Mouse (Mus musculus): ENCODE results near the gene Gpr182. TPM values are rescaled to one million over a fixed set of nuclear protein-coding genes. Genes with fewer than 3 reads are reported as not detected.
"Not testable (repeated sequence)": the region's sequence is repeated elsewhere in the genome, so short reads cannot be mapped to it uniquely, and the experiment has no call there.

Gene Gpr182
- 0.81 and 1.2 TPM in 2 replicates for polyA plus RNA-seq (2015; fragmentation: Nextera tagmentation; extraction: Ambion mirVana)

- no peak within 1 kb of the TSS for H3K4me3 ChIP-seq (ENCODE audit: low read depth, low read length)
- 0 out of 2 replicates have a peak within 1 kb of the TSS, but pooled peaks have one; percentile 32 for H3K4me2 ChIP-seq (replicated peaks; ENCODE audit: low read depth)
- no peaks in the 10 kb centered on the region for H3K9me3 ChIP-seq (ENCODE audit: control insufficient read depth)
- H3K9ac ChIP-seq (ENCODE audit: low read depth, low read length): no peak within 1 kb of the TSS
- WGBS: 57% methylated on average over 8 of the region's 8 CpGs
- peaks cover 14% of the 10 kb centered on the region for H3K36me3 ChIP-seq (ENCODE audit: control insufficient read depth, insufficient read depth)
- TF ChIP-seq CTCF (IDR thresholded peaks at IDR 0.05; ENCODE audit: low read depth): no peak
- H3K27me3 ChIP-seq (replicated peaks; ENCODE audit: control insufficient read depth, insufficient read depth, low read length): no peaks in the 10 kb centered on the region
- peaks cover 8% of the 10 kb centered on the region; the same call in 1 of the 2 replicates for H3K4me1 ChIP-seq (replicated peaks; ENCODE audit: control insufficient read depth, insufficient read depth, low read length)
- H3K27ac ChIP-seq (ENCODE audit: low read depth, low read length): no peak within 1 kb of the TSS
- ATAC-seq: no peak
Measured at GRCm38 (mm10) chr10:127751548-127751947, at the start of gene Gpr182. Gpr182 (minus strand) TSS chr10:127751732.

DNA sequence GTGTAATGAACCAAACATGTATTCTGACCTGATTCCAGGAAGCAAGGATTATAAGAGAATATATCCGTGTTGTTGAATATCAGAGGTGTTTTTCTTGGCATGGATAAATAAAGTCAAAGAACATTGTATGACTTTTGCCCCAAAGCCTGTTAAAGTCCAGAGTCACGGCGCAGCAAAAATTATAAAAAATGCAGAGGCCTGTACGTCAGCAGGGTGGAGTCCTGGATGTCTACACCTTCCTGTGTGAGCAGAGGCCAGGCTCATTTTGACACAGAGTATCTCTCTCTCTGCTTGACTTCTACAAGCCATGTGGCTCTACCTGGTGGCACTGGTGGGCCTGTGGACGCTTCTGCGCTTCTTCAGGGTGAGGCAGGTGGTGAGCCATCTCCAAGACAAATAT, 49.4 kb upstream of the Gpr182 start, which contains the start of gene Rdh16:
TSS of gene Rdh16 (plus strand) at position 262 of the 400 bp plus-strand sequence.
- WGBS: 81% methylated on average over 6 of the region's 6 CpGs
- H3K27me3 ChIP-seq (replicated peaks; ENCODE audit: control insufficient read depth, insufficient read depth, low read length): no peaks in the 10 kb centered on the region
- H3K9ac ChIP-seq (ENCODE audit: low read depth, low read length): no peak within 1 kb of the TSS
- H3K27ac ChIP-seq (ENCODE audit: low read depth, low read length): no peak within 1 kb of the TSS
- no peak within 1 kb of the TSS for H3K4me2 ChIP-seq (replicated peaks; ENCODE audit: low read depth)
- H3K36me3 ChIP-seq (ENCODE audit: control insufficient read depth, insufficient read depth): no peaks in the 10 kb centered on the region
- no peak within 1 kb of the TSS for H3K4me3 ChIP-seq (ENCODE audit: low read depth, low read length)
- TF ChIP-seq CTCF (IDR thresholded peaks at IDR 0.05; ENCODE audit: low read depth): no peak
- no peaks in the 10 kb centered on the region for H3K4me1 ChIP-seq (replicated peaks; ENCODE audit: control insufficient read depth, insufficient read depth, low read length)
- no peak for ATAC-seq
- no peaks in the 10 kb centered on the region for H3K9me3 ChIP-seq (ENCODE audit: control insufficient read depth)

DNA sequence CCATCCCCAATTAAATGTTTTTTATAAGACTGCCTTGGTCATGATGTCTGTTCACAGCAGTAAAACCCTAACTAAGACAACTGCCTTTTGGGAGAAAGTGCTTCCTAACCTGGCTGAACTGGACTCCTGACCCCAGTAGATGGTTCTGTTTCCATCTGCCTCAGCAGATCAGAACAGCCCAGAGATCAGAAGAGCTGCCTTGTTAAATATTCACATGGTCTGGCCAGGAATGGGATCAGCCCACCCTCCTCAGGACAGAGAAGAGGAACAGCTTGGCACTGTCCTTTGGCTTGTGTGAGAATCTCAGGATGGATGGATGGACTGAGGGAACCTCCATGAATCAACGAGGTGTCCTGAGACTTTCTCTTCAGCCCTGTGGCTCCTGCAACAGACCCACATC, 47.8 kb upstream of the Gpr182 start:
- 60% methylated on average over 1 of the region's 1 CpGs for WGBS
- H3K9ac ChIP-seq (ENCODE audit: low read depth, low read length): no peak overlapping the region
- ATAC-seq: no peak
- H3K4me2 ChIP-seq (replicated peaks; ENCODE audit: low read depth): no peak overlapping the region
- no peaks in the 10 kb centered on the region for H3K27me3 ChIP-seq (replicated peaks; ENCODE audit: control insufficient read depth, insufficient read depth, low read length)
- H3K4me3 ChIP-seq (ENCODE audit: low read depth, low read length): no peak overlapping the region
- H3K4me1 ChIP-seq (replicated peaks; ENCODE audit: control insufficient read depth, insufficient read depth, low read length): no peaks in the 10 kb centered on the region
- H3K9me3 ChIP-seq (ENCODE audit: control insufficient read depth): no peaks in the 10 kb centered on the region
- no peak overlapping the region for H3K27ac ChIP-seq (ENCODE audit: low read depth, low read length)
- TF ChIP-seq CTCF (IDR thresholded peaks at IDR 0.05; ENCODE audit: low read depth): no peak
- no peaks in the 10 kb centered on the region for H3K36me3 ChIP-seq (ENCODE audit: control insufficient read depth, insufficient read depth)

DNA sequence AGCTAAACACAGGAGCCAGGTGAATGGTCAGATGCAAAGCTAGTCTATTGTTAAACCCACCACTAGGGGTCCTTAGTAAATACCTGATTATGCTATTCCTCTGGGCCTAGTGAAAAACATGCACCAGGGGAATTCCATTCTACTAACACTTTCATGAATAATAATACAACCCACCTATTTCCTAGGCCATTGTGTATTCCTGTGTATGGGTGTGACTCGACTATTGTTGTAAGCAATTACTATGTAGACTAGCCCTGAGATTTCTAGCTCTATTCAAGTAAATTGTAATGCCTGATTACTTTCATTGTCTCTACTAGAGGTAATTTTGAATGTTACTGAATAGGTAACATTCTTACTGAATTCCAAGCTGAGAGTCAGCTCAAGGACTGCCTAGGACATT, 33.9 kb upstream of the Gpr182 start:
- H3K4me3 ChIP-seq (ENCODE audit: low read depth, low read length); H3K4me2 ChIP-seq (replicated peaks; ENCODE audit: low read depth); ATAC-seq; H3K27me3 ChIP-seq (replicated peaks; ENCODE audit: control insufficient read depth, insufficient read depth, low read length); H3K4me1 ChIP-seq (replicated peaks; ENCODE audit: control insufficient read depth, insufficient read depth, low read length); H3K36me3 ChIP-seq (ENCODE audit: control insufficient read depth, insufficient read depth); H3K9ac ChIP-seq (ENCODE audit: low read depth, low read length); H3K27ac ChIP-seq (ENCODE audit: low read depth, low read length); H3K9me3 ChIP-seq (ENCODE audit: control insufficient read depth): not testable (repeated sequence)
- 91% methylated on average over 1 of the region's 1 CpGs for WGBS

DNA sequence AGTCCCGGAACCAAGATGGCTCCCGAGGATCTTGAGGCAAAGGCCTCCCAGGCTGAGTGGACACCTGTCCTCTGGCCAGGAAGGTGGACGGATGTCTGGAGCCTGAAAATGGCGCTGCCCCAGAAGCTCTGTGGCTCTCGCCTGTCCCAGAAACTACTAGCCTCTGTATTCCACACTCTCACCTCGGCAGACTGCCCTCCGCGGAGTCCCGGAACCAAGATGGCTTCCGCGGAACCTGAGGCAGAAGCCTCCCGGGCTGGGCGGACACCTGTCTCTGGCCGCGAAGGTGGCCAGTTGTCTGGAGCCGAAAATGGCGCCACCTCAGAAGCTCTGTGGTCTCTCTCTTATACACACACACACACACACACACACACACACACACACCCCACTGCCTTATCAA, 30.8 kb upstream of the Gpr182 start:
- not testable (repeated sequence) for ATAC-seq; H3K27me3 ChIP-seq (replicated peaks; ENCODE audit: control insufficient read depth, insufficient read depth, low read length); H3K4me3 ChIP-seq (ENCODE audit: low read depth, low read length); H3K9ac ChIP-seq (ENCODE audit: low read depth, low read length); H3K4me1 ChIP-seq (replicated peaks; ENCODE audit: control insufficient read depth, insufficient read depth, low read length); H3K9me3 ChIP-seq (ENCODE audit: control insufficient read depth); H3K36me3 ChIP-seq (ENCODE audit: control insufficient read depth, insufficient read depth); H3K27ac ChIP-seq (ENCODE audit: low read depth, low read length); H3K4me2 ChIP-seq (replicated peaks; ENCODE audit: low read depth)
- WGBS: 95% methylated on average over 17 of the region's 17 CpGs

- no peaks in the 10 kb centered on the region for H3K9me3 ChIP-seq (ENCODE audit: control insufficient read depth)
- WGBS: 36% methylated on average over 2 of the region's 2 CpGs
Measured at GRCm38 (mm10) chr10:127776011-127776410, 24.5 kb upstream of the Gpr182 start, which contains the start of gene Rdh9. Rdh9 (plus strand) TSS chr10:127776386.

GRCm38 (mm10) chr10:127766564-127766963, 15.0 kb upstream of the Gpr182 start:
- no peak overlapping the region for H3K4me2 ChIP-seq (replicated peaks; ENCODE audit: low read depth)
- no peak overlapping the region for H3K4me3 ChIP-seq (ENCODE audit: low read depth, low read length)
- no peak overlapping the region for H3K27ac ChIP-seq (ENCODE audit: low read depth, low read length)
- H3K36me3 ChIP-seq (ENCODE audit: control insufficient read depth, insufficient read depth): no peaks in the 10 kb centered on the region
- WGBS: 76% methylated on average over 1 of the region's 1 CpGs
- TF ChIP-seq CTCF (IDR thresholded peaks at IDR 0.05; ENCODE audit: low read depth): no peak
- no peaks in the 10 kb centered on the region for H3K27me3 ChIP-seq (replicated peaks; ENCODE audit: control insufficient read depth, insufficient read depth, low read length)
- H3K9me3 ChIP-seq (ENCODE audit: control insufficient read depth): no peaks in the 10 kb centered on the region
- ATAC-seq: no peak
- no peak overlapping the region for H3K9ac ChIP-seq (ENCODE audit: low read depth, low read length)
- no peaks in the 10 kb centered on the region for H3K4me1 ChIP-seq (replicated peaks; ENCODE audit: control insufficient read depth, insufficient read depth, low read length)

More at GRCm38 (mm10) chr10:127776011-127776410, 24.5 kb upstream of the Gpr182 start, which contains the start of gene Rdh9:
- H3K36me3 ChIP-seq (ENCODE audit: control insufficient read depth, insufficient read depth): no peaks in the 10 kb centered on the region
- peak; percentile 96 for ATAC-seq
- no peaks in the 10 kb centered on the region for H3K4me1 ChIP-seq (replicated peaks; ENCODE audit: control insufficient read depth, insufficient read depth, low read length)
- no peaks in the 10 kb centered on the region for H3K27me3 ChIP-seq (replicated peaks; ENCODE audit: control insufficient read depth, insufficient read depth, low read length)
- H3K9ac ChIP-seq (ENCODE audit: low read depth, low read length): no peak within 1 kb of the TSS
- no peak within 1 kb of the TSS for H3K4me3 ChIP-seq (ENCODE audit: low read depth, low read length)
- H3K4me2 ChIP-seq (replicated peaks; ENCODE audit: low read depth): no peak within 1 kb of the TSS
- H3K27ac ChIP-seq (ENCODE audit: low read depth, low read length): peak within 1 kb of the TSS; percentile 68
- TF ChIP-seq CTCF (IDR thresholded peaks at IDR 0.05; ENCODE audit: low read depth): no peak

Data from intestine, postnatal 0 days (tissue).